Mouse (Mus musculus): Measurements from ENCODE around the gene Cyp4f40.

- TF ChIP-seq CTCF (IDR thresholded peaks at IDR 0.05; ENCODE audit: extremely low read depth, insufficient read length, insufficient replicate concordance, low read depth, low read length) (no peak), POLR2A (IDR thresholded peaks at IDR 0.05; ENCODE audit: low read depth, low read length) (no peak)
Measured at GRCm38 (mm10) chr17:32636341-32636740, 22.4 kb upstream of the Cyp4f40 start.
